Mouse (Mus musculus) kidney, embryonic 15.5 days (tissue): ENCODE measurements around the gene Etv4. TPM values are rescaled to one million over a fixed set of nuclear protein-coding genes. Genes with fewer than 3 reads are reported as not detected.

Experiments used
- ATAC-seq: fragments of 200-750 bp; cut with Nextera tagmentation; replicated peaks from 2 replicates; pipeline ENCODE4 v1.8.0; 2017; ENCODE audit warnings: moderate TSS enrichment; ENCODE audit not compliant: low FRiP score
- H3K27ac ChIP-seq: fragments of 300-500 bp; sonication (generic); 2 replicates; pipeline ENCODE4 v1.5.1; 2015; ENCODE audit warnings: mild to moderate bottlenecking, inconsistent platforms
- H3K27me3 ChIP-seq: fragments of 300-500 bp; sonication (generic); 2 replicates; pipeline ENCODE4 v1.6.1; 2015; ENCODE audit warnings: inconsistent platforms
- H3K36me3 ChIP-seq: fragments of 300-500 bp; sonication (generic); 2 replicates; pipeline ENCODE4 v1.6.1; 2015; ENCODE audit warnings: inconsistent platforms
- H3K4me1 ChIP-seq: fragments of 300-500 bp; sonication (generic); 2 replicates; pipeline ENCODE4 v1.6.1; 2015; ENCODE audit warnings: inconsistent platforms
- H3K4me2 ChIP-seq: fragments of 300-500 bp; sonication (generic); 2 replicates; pipeline ENCODE4 v1.6.1; 2015; ENCODE audit warnings: moderate library complexity, mild to moderate bottlenecking, inconsistent platforms
- H3K4me3 ChIP-seq: fragments of 300-500 bp; sonication (generic); replicated peaks from 2 replicates; pipeline ENCODE4 v1.5.1; 2015; ENCODE audit warnings: mild to moderate bottlenecking, inconsistent platforms
- H3K9ac ChIP-seq: fragments of 300-500 bp; sonication (generic); 2 replicates; pipeline ENCODE4 v1.6.1; 2015; ENCODE audit warnings: mild to moderate bottlenecking, inconsistent platforms
- H3K9me3 ChIP-seq: fragments of 300-500 bp; sonication (generic); replicated peaks from 2 replicates; pipeline ENCODE4 v1.6.1; 2016; ENCODE audit warnings: inconsistent platforms
- WGBS: fragments of 180-500 bp; shearing (Covaris S2); methylation state at CpG from one replicate; pipeline ENCODE4 v1.1.7; 2015; ENCODE audit warnings: mixed read lengths; 5-methylcytosine and 5-hydroxymethylcytosine counted together
- polyA plus RNA-seq: library from polyadenylated mRNA; unstranded; fragments of >200 nt; fragmentation: Nextera tagmentation; extraction: Ambion mirVana; gene quantifications from 2 replicates; pipeline ENCODE4 v1.2.1, GENCODE M21; 2015

Gene Etv4
- 59.3 and 60.2 TPM in 2 replicates for polyA plus RNA-seq

DNA sequence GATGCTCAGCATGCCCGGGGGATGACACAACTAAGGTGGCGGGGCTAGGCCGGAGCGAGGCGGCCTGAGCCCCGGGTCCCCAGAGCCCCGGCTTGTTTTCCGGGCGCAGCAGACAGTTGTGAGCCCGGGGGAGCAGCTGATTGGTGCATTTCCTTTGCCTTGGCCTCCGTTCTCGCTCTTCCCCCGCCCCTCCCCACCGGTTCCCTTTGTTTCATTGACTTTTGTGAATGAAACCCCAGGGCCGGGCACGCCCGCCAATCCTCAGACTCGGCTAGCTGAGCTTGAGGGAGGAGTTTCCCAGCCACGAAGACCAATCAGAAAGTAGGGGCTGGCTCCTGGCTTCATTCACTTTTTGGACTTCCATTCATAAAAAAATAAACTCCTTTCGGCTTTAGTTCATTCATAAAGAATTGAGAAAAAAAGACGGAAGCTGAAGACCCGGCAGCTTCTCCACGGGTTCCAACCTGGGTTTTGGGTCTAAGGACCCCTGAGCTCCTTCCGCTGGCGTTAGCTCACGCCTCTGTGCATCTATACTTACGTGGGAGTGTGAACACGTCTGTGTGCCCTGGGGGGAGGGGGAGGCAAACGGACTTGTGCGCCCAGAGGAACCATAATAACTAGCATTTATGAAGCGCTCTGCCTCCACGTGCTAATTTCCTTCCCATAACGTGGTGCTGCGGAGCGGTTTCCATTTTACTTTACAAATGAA is at the start of gene Etv4:
Etv4 (minus strand) TSS at position 229 of the 709 bp plus-strand sequence.
- Histone ChIP-seq H3K36me3 (no peaks in the 10 kb centered on the region), H3K27ac (peak within 1 kb of the TSS; percentile 96), H3K4me2 (peak within 1 kb of the TSS; percentile 96), H3K9ac (peak within 1 kb of the TSS; percentile 63), H3K4me1 (peaks cover 70% of the 10 kb centered on the region), H3K27me3 (peaks cover 66% of the 10 kb centered on the region), H3K4me3 (peak within 1 kb of the TSS; percentile 62), H3K9me3 (no peaks in the 10 kb centered on the region)
- under 1% methylated on average over 35 of the region's 35 CpGs for WGBS
- peak; percentile 89 for ATAC-seq

DNA sequence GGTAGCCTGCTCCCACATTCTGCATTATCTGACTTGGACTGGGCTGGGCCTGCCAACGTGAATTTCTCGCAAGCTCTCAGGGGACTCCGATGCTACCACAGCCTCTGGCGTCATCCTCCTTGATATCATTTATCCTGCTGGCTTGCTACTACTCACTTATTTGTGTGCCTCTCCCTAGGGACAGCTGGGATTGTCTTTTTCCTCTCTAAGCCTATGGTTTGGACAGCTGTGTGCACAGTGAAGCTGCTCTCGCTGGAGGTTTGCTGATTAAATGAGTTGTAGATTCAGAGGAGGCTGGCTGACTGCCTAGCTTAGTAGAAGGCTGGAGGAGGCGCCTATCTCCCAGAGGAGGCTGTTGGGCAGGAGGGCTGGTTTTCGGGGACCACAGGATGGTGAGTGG is 46.8 kb upstream of the Etv4 start:
- no peak overlapping the region for H3K4me2 ChIP-seq
- H3K4me3 ChIP-seq: no peak overlapping the region
- H3K4me1 ChIP-seq: peaks cover 36% of the 10 kb centered on the region
- WGBS: 45% methylated on average over 7 of the region's 7 CpGs
- no peak overlapping the region for H3K9ac ChIP-seq
- no peaks in the 10 kb centered on the region for H3K9me3 ChIP-seq
- no peak; the same call in 1 of the 2 replicates for ATAC-seq
- H3K27me3 ChIP-seq: no peaks in the 10 kb centered on the region
- no peaks in the 10 kb centered on the region for H3K36me3 ChIP-seq
- H3K27ac ChIP-seq: peak overlapping the region; percentile 67

DNA sequence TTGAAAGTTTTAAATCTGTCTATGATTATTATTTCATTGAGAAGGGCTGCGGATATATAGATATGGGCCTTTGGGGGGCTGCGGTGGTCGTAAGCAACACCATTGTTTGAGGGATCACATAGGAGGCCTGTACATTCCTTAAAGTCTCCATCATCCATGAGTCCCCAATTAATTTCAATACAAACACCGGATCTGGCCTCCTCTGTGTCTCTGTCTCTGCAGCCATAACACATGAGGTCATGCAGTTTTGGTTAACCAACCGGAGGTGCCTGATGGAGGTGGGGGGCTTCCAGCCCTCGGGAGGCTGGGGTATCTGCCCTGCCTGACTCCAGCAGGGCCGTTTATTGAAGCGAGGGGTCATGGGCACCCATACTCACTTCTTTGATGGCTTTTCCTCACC is 45.4 kb upstream of the Etv4 start:
- peaks cover 36% of the 10 kb centered on the region for H3K4me1 ChIP-seq
- peak overlapping the region; percentile 72 for H3K27ac ChIP-seq
- no peaks in the 10 kb centered on the region for H3K9me3 ChIP-seq
- H3K4me3 ChIP-seq: no peak overlapping the region
- WGBS: 31% methylated on average over 8 of the region's 8 CpGs
- H3K36me3 ChIP-seq: no peaks in the 10 kb centered on the region
- H3K27me3 ChIP-seq: no peaks in the 10 kb centered on the region
- ATAC-seq: no peak
- H3K9ac ChIP-seq: no peak overlapping the region
- H3K4me2 ChIP-seq: peak overlapping the region; percentile 26; the same call in 1 of the 2 replicates

DNA sequence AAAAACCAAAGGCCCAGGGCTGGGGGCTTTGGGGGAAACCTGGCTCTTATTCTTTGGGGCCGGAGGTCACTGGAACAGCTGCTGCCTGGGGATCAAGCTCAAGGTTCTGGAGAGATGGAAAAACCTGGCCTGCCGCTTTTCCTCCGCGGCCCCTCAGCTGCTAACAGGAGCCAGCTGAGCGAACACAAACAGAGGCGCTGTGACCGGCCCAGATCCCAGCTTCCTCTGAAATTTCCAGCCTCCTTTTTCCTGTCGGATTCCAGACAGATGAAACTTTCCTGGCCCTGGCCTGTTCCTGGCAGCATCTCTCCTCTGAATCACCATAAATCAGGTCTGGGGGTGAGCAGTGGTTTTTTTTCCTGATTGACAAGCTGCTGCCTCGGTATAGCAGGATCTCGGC is 44.9 kb upstream of the Etv4 start:
- Histone ChIP-seq H3K4me2 (peak overlapping the region; percentile 26), H3K9ac (peak overlapping the region; percentile 26; the same call in 1 of the 2 replicates), H3K9me3 (no peaks in the 10 kb centered on the region), H3K27me3 (no peaks in the 10 kb centered on the region), H3K4me3 (no peak overlapping the region), H3K36me3 (no peaks in the 10 kb centered on the region), H3K27ac (peak overlapping the region; percentile 72), H3K4me1 (peaks cover 36% of the 10 kb centered on the region)
- no peak; the same call in 1 of the 2 replicates for ATAC-seq
- 8% methylated on average over 10 of the region's 10 CpGs for WGBS

DNA sequence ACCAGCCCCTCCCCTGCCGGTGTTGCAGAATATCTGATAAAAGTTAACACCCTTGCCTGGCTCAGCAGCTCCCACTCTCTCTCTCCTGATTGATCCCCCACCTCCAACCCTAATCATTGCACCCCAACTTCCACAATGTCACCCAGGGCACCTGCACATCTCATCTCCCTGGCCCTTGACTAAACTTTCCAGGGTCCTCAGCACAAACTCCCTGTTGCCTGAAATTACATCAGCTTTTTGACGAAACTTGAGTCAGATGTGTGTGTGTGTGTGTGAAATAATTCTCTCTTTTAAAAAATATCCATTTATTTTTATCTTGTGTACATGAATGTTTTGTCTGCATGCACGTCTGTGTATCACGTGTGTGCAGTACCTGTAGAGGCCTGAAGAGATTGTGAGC is 43.5 kb upstream of the Etv4 start:
- Histone ChIP-seq H3K9ac (no peak overlapping the region), H3K4me1 (peaks cover 31% of the 10 kb centered on the region), H3K36me3 (no peaks in the 10 kb centered on the region), H3K4me3 (no peak overlapping the region), H3K4me2 (no peak overlapping the region), H3K27me3 (no peaks in the 10 kb centered on the region), H3K9me3 (no peaks in the 10 kb centered on the region), H3K27ac (no peak overlapping the region)
- no peak for ATAC-seq
- 88% methylated on average over 4 of the region's 4 CpGs for WGBS

DNA sequence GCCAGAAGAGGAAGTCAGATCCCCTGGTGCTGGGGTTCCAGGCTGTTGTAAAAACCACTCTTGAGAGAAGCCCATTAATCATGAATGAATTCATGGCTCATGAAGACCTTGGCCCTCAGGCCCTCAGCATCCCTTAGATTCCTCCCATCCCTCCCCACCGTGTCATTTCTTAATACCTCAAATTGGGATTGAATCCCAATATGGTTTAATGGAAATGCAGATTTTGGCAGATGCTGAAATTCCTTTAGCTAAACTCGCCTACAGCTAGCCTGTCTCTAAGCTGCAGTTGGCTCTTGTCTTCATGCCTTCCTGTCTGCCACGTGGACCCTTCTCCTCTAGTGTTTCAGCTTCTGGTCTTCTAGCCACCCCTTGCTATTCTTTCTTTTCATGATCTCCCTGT is 38.0 kb upstream of the Etv4 start:
- Histone ChIP-seq H3K27me3 (no peaks in the 10 kb centered on the region), H3K4me2 (no peak overlapping the region), H3K4me3 (no peak overlapping the region), H3K36me3 (no peaks in the 10 kb centered on the region), H3K9me3 (peaks cover 3% of the 10 kb centered on the region; the same call in 1 of the 2 replicates), H3K9ac (no peak overlapping the region), H3K4me1 (peaks cover 17% of the 10 kb centered on the region), H3K27ac (no peak overlapping the region)
- 40% methylated on average over 3 of the region's 3 CpGs for WGBS
- no peak for ATAC-seq

DNA sequence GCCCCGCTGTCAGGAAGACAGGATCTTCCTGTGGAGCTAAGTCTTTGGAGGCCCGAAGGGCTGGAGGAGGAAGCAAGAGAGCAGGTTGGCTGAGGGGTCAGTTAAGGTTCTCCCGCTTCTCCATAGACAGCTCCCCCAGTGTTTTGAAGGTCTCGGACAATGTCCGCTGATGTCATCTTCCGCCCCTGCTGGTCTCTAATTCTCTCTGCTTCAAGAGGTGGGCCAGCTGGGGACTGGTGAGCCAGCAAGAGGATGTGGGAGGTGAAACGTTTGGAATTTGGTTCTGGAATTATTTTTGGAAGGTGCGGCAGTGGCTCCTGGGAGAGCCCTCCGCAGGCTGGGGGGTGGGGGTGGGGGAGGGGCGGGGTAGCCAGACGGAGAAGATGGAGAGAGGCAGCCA is 35.7 kb upstream of the Etv4 start:
- H3K4me2 ChIP-seq: peak overlapping the region; percentile 27; the same call in 1 of the 2 replicates
- no peak for ATAC-seq

DNA sequence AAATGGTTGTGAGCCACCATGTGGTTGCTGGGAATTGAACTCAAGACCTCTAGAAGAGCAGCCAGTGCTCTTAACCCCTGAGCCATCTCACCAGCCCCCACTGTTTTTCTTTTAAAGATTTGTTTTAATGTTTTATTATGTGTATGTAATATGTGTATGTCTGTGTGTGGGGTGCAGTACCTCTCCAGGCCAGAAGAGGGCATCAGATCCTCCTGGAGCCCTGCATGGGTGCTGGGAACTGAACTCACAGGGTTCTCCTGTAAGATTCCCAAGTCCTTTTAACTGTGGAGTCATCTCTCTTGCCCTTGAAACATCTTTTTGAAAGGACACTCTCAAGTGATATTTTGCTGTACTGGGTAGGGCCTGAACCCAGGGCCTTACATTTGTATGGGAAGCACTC is 34.7 kb upstream of the Etv4 start:
- H3K4me3 ChIP-seq: no peak overlapping the region
- H3K27ac ChIP-seq: no peak overlapping the region; the same call in 1 of the 2 replicates
- ATAC-seq: no peak
- no peaks in the 10 kb centered on the region for H3K36me3 ChIP-seq
- peaks cover 37% of the 10 kb centered on the region for H3K4me1 ChIP-seq
- peaks cover 6% of the 10 kb centered on the region for H3K27me3 ChIP-seq
- peaks cover 3% of the 10 kb centered on the region; the same call in 1 of the 2 replicates for H3K9me3 ChIP-seq
- no peak overlapping the region for H3K4me2 ChIP-seq
- H3K9ac ChIP-seq: no peak overlapping the region

More for the DNA sequence above, 35.7 kb upstream of the Etv4 start:
- Histone ChIP-seq H3K9ac (no peak overlapping the region), H3K27me3 (peaks cover 3% of the 10 kb centered on the region; the same call in 1 of the 2 replicates), H3K9me3 (peaks cover 3% of the 10 kb centered on the region; the same call in 1 of the 2 replicates), H3K27ac (peak overlapping the region; percentile 67), H3K4me3 (no peak overlapping the region), H3K4me1 (peaks cover 26% of the 10 kb centered on the region), H3K36me3 (no peaks in the 10 kb centered on the region)
- WGBS: 24% methylated on average over 11 of the region's 11 CpGs

DNA sequence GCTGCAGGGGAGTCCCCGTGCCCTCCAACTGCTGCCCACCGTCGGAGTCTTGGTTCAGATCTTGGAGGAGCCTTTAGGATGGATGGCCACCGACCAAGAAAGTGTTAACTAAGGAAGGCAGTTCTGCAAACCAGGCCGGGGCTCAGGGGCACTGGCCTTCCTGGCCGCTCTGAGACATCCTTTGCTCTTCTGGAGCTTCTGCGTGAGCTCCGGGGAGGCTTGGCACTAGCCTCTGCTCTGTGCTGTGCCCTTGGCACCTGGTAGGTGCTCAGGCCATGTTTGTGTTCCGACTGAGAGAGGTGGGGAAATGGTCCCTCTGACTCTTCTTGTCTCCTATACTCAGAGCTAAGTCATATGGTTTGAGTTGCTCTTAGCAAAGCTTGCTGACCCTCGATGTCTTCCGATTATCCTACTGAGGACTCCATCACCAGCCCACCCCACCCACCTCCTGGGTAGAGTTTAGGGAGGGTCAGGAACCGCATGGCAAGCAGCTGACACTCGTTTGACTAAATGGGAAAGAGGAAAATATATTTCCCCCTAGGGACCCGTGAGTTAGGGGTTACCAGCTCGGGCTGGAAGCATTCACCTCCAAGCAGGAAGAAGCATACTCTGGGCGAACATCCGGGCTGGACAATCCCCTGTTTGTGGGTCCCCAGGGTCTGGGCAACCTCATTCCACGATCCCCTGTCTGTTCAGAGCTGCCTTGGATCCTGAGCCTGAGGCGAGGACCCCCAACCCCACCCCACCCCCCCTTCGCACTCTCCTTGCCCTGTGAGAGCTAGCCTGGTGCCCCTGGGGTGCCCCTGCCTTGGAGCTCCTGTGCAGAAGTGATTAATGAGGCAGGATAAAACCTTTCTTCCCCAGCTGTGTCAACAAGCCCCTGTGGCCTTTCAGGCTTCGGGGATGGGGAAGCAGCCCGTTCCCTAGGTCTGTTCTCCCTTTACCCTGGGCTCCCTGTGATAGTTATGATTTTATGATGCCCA is 30.2 kb upstream of the Etv4 start:
- peak overlapping the region; percentile 78 for H3K27ac ChIP-seq
- peaks cover 38% of the 10 kb centered on the region for H3K4me1 ChIP-seq
- peak overlapping the region; percentile 25 for H3K4me3 ChIP-seq
- H3K27me3 ChIP-seq: peaks cover 32% of the 10 kb centered on the region
- H3K9me3 ChIP-seq: peaks cover 3% of the 10 kb centered on the region; the same call in 1 of the 2 replicates
- peak; percentile 52 for ATAC-seq
- no peak overlapping the region for H3K9ac ChIP-seq
- 7% methylated on average over 22 of the region's 22 CpGs for WGBS
- no peaks in the 10 kb centered on the region for H3K36me3 ChIP-seq
- peak overlapping the region; percentile 51 for H3K4me2 ChIP-seq

DNA sequence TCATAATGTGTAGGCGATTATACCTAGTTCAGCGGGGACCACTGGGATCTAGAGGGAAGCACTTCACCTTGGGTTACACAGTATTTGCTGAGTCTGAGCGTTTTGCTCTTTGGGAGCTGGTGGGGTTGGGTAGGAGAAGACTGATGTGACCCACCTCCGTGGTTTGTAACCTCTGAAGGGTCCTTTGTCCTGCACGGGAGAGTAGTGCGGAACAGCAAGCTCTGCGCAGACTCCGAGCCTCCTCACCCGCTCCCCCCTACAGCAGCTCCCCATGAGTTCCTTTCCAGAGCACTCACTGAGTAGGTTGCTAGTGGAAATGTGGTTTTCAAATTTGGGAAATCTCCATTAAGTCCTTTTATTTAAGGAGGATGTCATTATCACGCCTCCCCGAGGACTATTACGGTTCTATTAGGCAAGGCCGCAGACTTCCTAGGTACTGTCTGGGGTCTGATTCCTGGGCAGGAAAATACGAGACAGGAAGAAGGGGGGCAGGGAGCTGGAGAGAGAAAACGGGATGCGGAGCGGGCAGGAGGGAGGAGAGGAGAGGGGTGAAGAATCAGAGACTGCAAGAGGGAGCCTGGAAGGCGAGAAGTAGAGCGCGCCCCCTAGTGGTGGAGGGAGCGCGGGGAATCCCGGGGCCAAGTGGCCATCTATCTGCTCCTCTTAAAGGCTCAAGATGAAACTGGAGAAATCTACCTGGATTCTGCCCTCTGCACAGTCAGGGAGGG is 29.4 kb upstream of the Etv4 start:
- H3K4me2 ChIP-seq: peak overlapping the region; percentile 51
- peak overlapping the region; percentile 25 for H3K4me3 ChIP-seq
- peak; percentile 43; the same call in 1 of the 2 replicates for ATAC-seq
- H3K9me3 ChIP-seq: no peaks in the 10 kb centered on the region
- peak overlapping the region; percentile 78 for H3K27ac ChIP-seq
- H3K9ac ChIP-seq: no peak overlapping the region
- WGBS: 17% methylated on average over 23 of the region's 23 CpGs
- peaks cover 41% of the 10 kb centered on the region for H3K27me3 ChIP-seq
- H3K4me1 ChIP-seq: peaks cover 37% of the 10 kb centered on the region
- no peaks in the 10 kb centered on the region for H3K36me3 ChIP-seq

DNA sequence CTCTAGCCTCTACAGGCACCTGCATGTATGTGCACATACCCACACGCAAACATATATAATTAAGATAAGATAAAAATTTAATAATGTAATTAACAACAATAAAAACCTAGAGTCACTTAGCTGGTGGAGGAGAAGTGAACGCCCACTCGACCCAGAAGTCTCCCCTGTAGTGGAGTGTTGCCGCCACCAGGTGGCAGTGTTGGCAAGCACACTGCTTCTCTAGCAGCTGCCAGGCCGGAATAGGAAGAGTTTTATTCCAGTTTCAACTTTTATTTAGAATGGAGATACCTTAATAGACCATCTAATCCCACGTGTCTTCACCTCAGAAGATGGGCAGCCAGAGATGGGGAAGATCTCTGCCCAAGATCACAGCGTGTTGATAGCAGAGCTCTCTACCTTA is 28.1 kb upstream of the Etv4 start:
- Histone ChIP-seq H3K4me2 (no peak overlapping the region), H3K4me1 (peaks cover 49% of the 10 kb centered on the region), H3K4me3 (no peak overlapping the region), H3K36me3 (no peaks in the 10 kb centered on the region), H3K27ac (no peak overlapping the region), H3K27me3 (peaks cover 50% of the 10 kb centered on the region), H3K9me3 (no peaks in the 10 kb centered on the region), H3K9ac (no peak overlapping the region)
- 3% methylated on average over 7 of the region's 7 CpGs for WGBS
- no peak for ATAC-seq
